Mouse (Mus musculus) hindbrain, embryonic 11.5 days (tissue): ENCODE data around the gene Tmem247. TPM values are rescaled to one million over a fixed set of nuclear protein-coding genes. Genes with fewer than 3 reads are reported as not detected.

Experiments
- ATAC-seq: fragments of 200-750 bp; cut with Nextera tagmentation; 2 replicates; pipeline ENCODE4 v1.8.0; 2017; ENCODE audit warnings: mild to moderate bottlenecking, moderate TSS enrichment, moderate library complexity; ENCODE audit not compliant: low FRiP score
- DNase-seq: peaks from one replicate; pipeline ENCODE4 v3.0.0-alpha.2; 2015; ENCODE audit warnings: low spot score
- H3K27ac ChIP-seq: fragments of 300-500 bp; sonication (generic); 2 replicates; pipeline ENCODE4 v1.5.1; 2014; ENCODE audit warnings: mild to moderate bottlenecking, low read depth, low read length
- H3K27me3 ChIP-seq: fragments of 300-500 bp; sonication (generic); 2 replicates; pipeline ENCODE4 v1.6.1; 2014; ENCODE audit warnings: mild to moderate bottlenecking, low read length, moderate library complexity, mixed read lengths; ENCODE audit not compliant: control insufficient read depth, insufficient read depth
- H3K36me3 ChIP-seq: fragments of 300-500 bp; sonication (generic); 2 replicates; pipeline ENCODE4 v1.6.1; 2014; ENCODE audit warnings: mild to moderate bottlenecking, low read length, moderate library complexity, mixed read lengths; ENCODE audit not compliant: control insufficient read depth, insufficient read depth
- H3K4me1 ChIP-seq: fragments of 300-500 bp; sonication (generic); replicated peaks from 2 replicates; pipeline ENCODE4 v1.6.1; 2014; ENCODE audit warnings: low read length, mixed read lengths; ENCODE audit not compliant: control insufficient read depth, insufficient read depth
- H3K4me2 ChIP-seq: fragments of 300-500 bp; sonication (generic); replicated peaks from 2 replicates; pipeline ENCODE4 v1.6.1; 2014; ENCODE audit warnings: mild to moderate bottlenecking, low read depth, low read length
- H3K4me3 ChIP-seq: fragments of 300-500 bp; sonication (generic); 2 replicates; pipeline ENCODE4 v1.5.1; 2014; ENCODE audit warnings: low read depth, low read length
- H3K9ac ChIP-seq: fragments of 300-500 bp; sonication (generic); 2 replicates; pipeline ENCODE4 v1.6.1; 2014; ENCODE audit warnings: low read depth, low read length
- H3K9me3 ChIP-seq: fragments of 300-500 bp; sonication (generic); 2 replicates; pipeline ENCODE4 v1.6.1; 2016; ENCODE audit warnings: low read length; ENCODE audit not compliant: control insufficient read depth
- WGBS: fragments of 180-500 bp; shearing (Covaris S2); extraction: QIAGEN DNeasy Blood & Tissue Kit; methylation state at CpG from one replicate; pipeline ENCODE4 v1.1.7; 2014; 5-methylcytosine and 5-hydroxymethylcytosine counted together
- polyA plus RNA-seq: library from polyadenylated mRNA; unstranded; fragments of >200 nt; fragmentation: Nextera tagmentation; extraction: Ambion mirVana; gene quantifications from 2 replicates; pipeline ENCODE4 v1.2.1, GENCODE M21; 2014

Gene Tmem247
- polyA plus RNA-seq, 1 experiment from 2014 or later: not detected

DNA sequence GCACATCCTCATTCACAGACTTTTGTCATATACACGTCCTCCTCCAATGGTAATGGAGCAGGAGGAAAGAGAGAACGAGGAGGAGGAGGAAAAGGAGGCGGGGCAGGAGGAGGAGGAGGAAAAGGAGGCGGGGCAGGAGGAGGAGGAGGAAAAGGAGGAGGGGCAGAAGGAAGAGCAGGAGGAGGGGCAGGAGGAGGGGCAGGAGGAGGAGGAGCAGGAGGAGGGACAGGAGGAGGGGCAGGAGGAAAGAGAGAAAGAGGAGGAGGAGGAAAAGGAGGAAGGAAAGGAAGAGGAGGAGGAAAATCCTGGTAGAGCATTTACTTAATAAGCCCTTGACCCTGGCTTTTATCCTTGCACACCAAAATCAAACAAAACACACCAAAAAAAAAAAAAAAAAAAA, 28.9 kb downstream of the Tmem247 start:
- DNase-seq: no peak
- Histone ChIP-seq H3K4me1 (no peaks in the 10 kb centered on the region), H3K4me2 (no peak overlapping the region), H3K4me3 (no peak overlapping the region), H3K27ac (no peak overlapping the region), H3K9me3 (no peaks in the 10 kb centered on the region), H3K9ac (no peak overlapping the region), H3K27me3 (no peaks in the 10 kb centered on the region), H3K36me3 (no peaks in the 10 kb centered on the region)
- 52% methylated on average over 4 of the region's 4 CpGs for WGBS
- no peak for ATAC-seq

- H3K4me2 ChIP-seq: no peak within 1 kb of the TSS
- H3K36me3 ChIP-seq: no peaks in the 10 kb centered on the region
- 84% methylated on average over 28 of the region's 28 CpGs for WGBS
- no peak within 1 kb of the TSS for H3K9ac ChIP-seq
- H3K27me3 ChIP-seq: no peaks in the 10 kb centered on the region
- H3K4me1 ChIP-seq: no peaks in the 10 kb centered on the region
- H3K27ac ChIP-seq: no peak within 1 kb of the TSS
- no peaks in the 10 kb centered on the region for H3K9me3 ChIP-seq
- H3K4me3 ChIP-seq: no peak within 1 kb of the TSS
- peak; percentile 53 for ATAC-seq
- peak; percentile 19 for DNase-seq
Observed at GRCm38 (mm10) chr17:86947840-86948796, 31.0 kb downstream of the Tmem247 start, which contains the start of gene Atp6v1e2. Atp6v1e2 (minus strand) TSS chr17:86947897.

- no peak overlapping the region for H3K27ac ChIP-seq
- 82% methylated on average over 6 of the region's 6 CpGs for WGBS
- H3K27me3 ChIP-seq: no peaks in the 10 kb centered on the region
- no peaks in the 10 kb centered on the region for H3K9me3 ChIP-seq
- H3K4me2 ChIP-seq: no peak overlapping the region
- DNase-seq (no peak), ATAC-seq (no peak)
- H3K9ac ChIP-seq: no peak overlapping the region
- H3K4me1 ChIP-seq: no peaks in the 10 kb centered on the region
- H3K4me3 ChIP-seq: no peak overlapping the region
- H3K36me3 ChIP-seq: no peaks in the 10 kb centered on the region
Observed at GRCm38 (mm10) chr17:86948801-86949200, 31.7 kb downstream of the Tmem247 start.

GRCm38 (mm10) chr17:86957239-86957638, 40.1 kb downstream of the Tmem247 start:
- Histone ChIP-seq H3K4me1 (no peaks in the 10 kb centered on the region), H3K27ac (no peak overlapping the region), H3K9ac (no peak overlapping the region), H3K36me3 (no peaks in the 10 kb centered on the region), H3K4me3 (no peak overlapping the region), H3K4me2 (no peak overlapping the region), H3K27me3 (no peaks in the 10 kb centered on the region), H3K9me3 (no peaks in the 10 kb centered on the region)
- WGBS: 92% methylated on average over 5 of the region's 5 CpGs
- no peak for ATAC-seq
- DNase-seq: no peak

DNA sequence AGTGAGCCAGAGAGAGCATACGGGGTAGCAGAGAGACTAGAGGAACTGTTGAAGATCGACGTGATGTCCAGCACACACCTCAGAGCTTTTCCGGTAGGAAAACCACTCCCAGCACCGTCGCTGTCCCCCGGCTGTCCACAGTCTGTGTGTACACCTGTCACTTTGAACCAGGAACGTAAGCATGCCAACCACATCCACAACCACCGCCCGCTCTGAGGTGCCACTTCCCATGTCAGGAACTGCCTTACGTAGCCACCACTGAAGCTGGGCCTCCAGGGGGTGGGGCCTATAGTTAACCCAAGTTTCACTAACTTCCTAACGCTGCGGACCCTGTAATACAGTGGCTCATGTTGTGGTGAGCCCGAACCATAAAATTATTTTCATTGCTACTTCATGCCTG, 40.8 kb downstream of the Tmem247 start:
- Histone ChIP-seq H3K4me1 (no peaks in the 10 kb centered on the region), H3K4me3 (no peak overlapping the region), H3K27ac (no peak overlapping the region), H3K27me3 (no peaks in the 10 kb centered on the region), H3K36me3 (no peaks in the 10 kb centered on the region), H3K9ac (no peak overlapping the region), H3K9me3 (no peaks in the 10 kb centered on the region), H3K4me2 (no peak overlapping the region)
- WGBS: 90% methylated on average over 14 of the region's 14 CpGs
- no peak for DNase-seq
- ATAC-seq: no peak

DNA sequence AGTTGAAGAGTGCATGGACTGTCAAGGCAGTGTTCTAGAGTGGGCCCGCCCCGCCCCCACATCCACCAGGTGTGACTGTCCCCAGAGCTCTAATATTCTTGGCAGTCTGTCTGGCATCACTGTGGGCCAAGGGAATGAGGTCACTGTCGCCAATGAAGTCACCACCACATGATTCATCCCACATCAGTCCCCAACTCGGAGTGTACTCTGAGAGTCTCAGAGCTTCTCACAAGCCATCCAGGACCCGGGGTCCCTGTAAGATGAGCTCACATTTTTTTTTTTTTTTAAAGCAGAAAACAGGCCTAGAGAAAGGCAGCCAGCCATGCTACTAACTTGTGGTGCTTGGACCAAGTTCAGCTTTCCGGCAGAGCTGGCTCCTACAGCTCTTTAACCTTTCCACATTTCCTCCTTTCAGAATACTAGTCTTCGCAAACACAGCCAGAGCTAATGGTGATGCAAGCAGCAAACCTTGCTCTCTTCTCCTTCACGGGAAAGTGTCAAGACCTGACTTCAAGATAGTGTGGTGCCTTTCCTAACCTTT, 44.2 kb downstream of the Tmem247 start:
- no peaks in the 10 kb centered on the region for H3K9me3 ChIP-seq
- 65% methylated on average over 8 of the region's 8 CpGs for WGBS
- H3K4me2 ChIP-seq: no peak overlapping the region

GRCm38 (mm10) chr17:86962297-86962893, 45.2 kb downstream of the Tmem247 start:
- Histone ChIP-seq H3K36me3 (no peaks in the 10 kb centered on the region), H3K9ac (peak overlapping the region; percentile 72), H3K27me3 (no peaks in the 10 kb centered on the region), H3K4me3 (peak overlapping the region; percentile 66), H3K4me2 (peak overlapping the region; percentile 73), H3K27ac (peak overlapping the region; percentile 85), H3K4me1 (peaks cover 4% of the 10 kb centered on the region), H3K9me3 (no peaks in the 10 kb centered on the region)
- DNase-seq (peak; percentile 89), ATAC-seq (peak; percentile 67)
- WGBS: under 1% methylated on average over 24 of the region's 24 CpGs

More for the DNA sequence above, 44.2 kb downstream of the Tmem247 start:
- Histone ChIP-seq H3K36me3 (no peaks in the 10 kb centered on the region), H3K27me3 (no peaks in the 10 kb centered on the region), H3K4me1 (peaks cover 4% of the 10 kb centered on the region), H3K9ac (no peak overlapping the region), H3K4me3 (no peak overlapping the region), H3K27ac (no peak overlapping the region)
- DNase-seq (no peak), ATAC-seq (no peak)

GRCm38 (mm10) chr17:86962894-86963585, 45.9 kb downstream of the Tmem247 start, which contains the start of gene Rhoq:
Rhoq (plus strand) TSS chr17:86963082.
- DNase-seq: peak; percentile 92
- WGBS: 2% methylated on average over 29 of the region's 86 CpGs
- peak within 1 kb of the TSS; percentile 72 for H3K9ac ChIP-seq
- peak within 1 kb of the TSS; percentile 85 for H3K27ac ChIP-seq
- H3K27me3 ChIP-seq: no peaks in the 10 kb centered on the region
- H3K4me3 ChIP-seq: peak within 1 kb of the TSS; percentile 66
- H3K9me3 ChIP-seq: no peaks in the 10 kb centered on the region
- H3K4me2 ChIP-seq: peak within 1 kb of the TSS; percentile 73
- ATAC-seq: peak; percentile 92
- no peaks in the 10 kb centered on the region for H3K36me3 ChIP-seq
- H3K4me1 ChIP-seq: peaks cover 4% of the 10 kb centered on the region
